Mouse (Mus musculus) lung, adult 18-20 months (tissue): ENCODE results near the gene Efcab2.

Source experiments
- DNase-seq, 2 experiments: peaks; one replicate each; pipeline ENCODE4 v3.0.0; 2022; ENCODE audit warnings: mixed read lengths in 2 of 2

Efcab2 gene

GRCm38 (mm10) chr1:178485868-178486220 is 80.0 kb downstream of the Efcab2 start:
- DNase-seq: no peak

- DNase-seq: no peak
Observed at GRCm38 (mm10) chr1:178486828-178487227, 80.9 kb downstream of the Efcab2 start.

DNA sequence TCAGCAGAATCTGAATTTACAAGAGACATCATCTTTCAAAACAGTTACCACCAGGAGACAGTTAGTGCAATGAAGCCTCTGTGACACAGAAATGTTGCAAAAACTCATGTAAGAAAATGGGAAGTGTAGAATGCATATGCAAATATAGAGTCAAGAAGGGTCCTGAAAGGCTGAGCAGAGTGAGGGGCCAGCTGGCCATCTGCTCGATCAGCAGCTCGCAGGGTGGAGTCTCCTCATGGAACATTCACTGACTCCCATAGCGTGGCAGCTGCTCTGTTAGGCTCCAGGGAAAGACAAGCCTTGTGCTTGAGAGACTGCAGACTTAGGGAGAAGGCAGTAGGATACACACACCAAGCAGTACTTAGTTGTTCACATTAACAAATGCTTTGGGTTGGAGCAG is 83.2 kb downstream of the Efcab2 start:
- DNase-seq: no peak

DNA sequence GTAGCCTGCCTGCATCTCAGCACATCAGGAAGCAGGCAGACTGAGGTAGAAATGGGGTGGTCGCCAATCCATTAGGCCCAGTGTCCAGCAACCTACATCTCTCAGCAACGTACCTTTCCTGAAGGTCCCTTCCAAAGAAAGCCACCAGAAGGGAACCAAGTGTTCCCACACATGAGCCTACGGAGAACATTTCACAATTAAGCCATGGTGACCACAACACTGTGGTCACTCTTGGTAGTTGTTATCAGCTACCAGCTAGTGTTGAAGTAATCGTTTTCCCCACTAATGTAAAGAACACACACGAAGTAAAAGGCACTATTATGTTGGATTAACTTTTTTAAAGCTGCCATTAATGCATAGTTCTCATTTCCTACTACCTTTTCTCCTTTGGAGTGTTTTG is 85.8 kb downstream of the Efcab2 start:
- DNase-seq: no peak

GRCm38 (mm10) chr1:178492493-178492892 is 86.6 kb downstream of the Efcab2 start:
- no peak for DNase-seq

GRCm38 (mm10) chr1:178496186-178496585 is 90.3 kb downstream of the Efcab2 start:
- DNase-seq: no peak

DNA sequence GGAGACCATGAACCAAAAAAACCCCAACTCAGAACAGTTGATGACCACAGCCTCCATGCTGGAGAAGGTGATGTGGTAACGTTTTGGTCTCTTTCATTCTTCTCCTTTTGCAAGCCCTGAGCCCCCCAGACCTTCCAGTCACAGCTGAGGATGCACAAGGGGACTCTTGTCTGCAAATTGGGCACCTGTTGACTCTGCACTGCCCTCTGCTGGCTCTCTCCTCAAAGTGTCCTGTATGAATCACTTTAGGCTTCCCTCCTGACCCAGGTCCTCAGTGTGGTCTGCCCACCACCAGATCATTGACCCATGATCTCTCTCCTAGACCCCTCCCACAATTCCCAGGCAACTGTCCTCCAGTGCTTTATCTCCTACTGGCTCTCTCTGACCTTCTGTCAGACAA is 91.0 kb downstream of the Efcab2 start:
- DNase-seq: peak; percentile 12 to 18

GRCm38 (mm10) chr1:178506938-178507337 is 101.1 kb downstream of the Efcab2 start:
- no peak for DNase-seq

- DNase-seq: no peak
Observed at GRCm38 (mm10) chr1:178512323-178513031, 106.6 kb downstream of the Efcab2 start.

DNA sequence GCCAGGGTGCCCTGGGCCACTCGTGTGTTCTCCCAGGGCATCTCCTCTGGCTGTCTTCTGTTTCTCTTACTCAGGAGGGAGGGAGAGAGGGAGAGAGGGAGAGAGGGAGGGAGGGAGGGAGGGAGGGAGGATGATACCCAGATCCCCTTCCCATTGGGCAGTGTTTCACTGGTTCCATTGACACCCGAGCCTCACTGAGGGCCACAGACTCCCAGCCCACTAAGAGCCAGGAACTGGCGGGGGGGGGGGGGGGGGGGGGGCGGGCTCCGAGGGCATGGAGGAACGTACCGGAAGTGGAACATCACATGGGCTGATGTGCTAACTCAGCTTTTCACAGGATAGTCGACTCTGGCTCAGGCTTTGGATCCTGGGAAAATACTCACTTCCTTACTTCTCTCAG is 108.1 kb downstream of the Efcab2 start:
- DNase-seq: no peak

DNA sequence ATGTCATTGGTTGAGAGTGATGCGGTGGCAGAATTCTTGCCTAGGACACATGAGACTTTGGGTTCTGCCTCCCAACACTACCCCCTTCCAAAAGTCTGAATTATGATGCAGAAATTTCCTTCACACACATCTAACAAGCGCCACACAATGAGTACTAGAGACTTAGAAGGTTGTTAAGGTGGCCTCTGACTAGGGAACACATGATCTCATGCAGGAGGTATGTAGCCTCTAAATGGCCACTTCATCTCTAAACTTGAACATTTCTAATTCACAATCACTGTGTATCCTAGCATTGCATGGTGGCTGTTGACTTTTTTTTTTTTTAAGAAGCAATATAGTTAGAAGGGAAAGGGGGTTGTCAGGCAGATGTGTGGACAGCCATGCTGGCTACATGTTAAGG is 110.0 kb downstream of the Efcab2 start:
- no peak for DNase-seq

DNA sequence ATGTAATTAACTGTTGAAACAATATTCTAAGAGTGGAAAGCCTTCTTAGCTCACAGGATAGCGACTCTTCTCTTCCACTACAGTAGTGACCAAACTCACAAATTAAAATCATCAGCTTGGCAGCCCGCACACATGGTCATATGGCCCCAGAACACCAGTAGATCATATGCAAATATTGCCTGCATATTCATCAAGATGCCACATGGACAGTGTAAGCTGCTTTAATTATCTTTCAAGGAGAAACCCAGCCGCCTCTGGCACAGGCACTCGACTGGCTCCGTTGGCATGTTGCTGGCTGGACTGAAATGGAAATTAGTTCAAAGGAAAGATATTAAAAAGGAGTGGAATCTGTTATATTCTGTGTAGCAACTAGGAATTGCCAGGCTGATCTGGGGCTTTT is 116.5 kb downstream of the Efcab2 start:
- no peak for DNase-seq

DNA sequence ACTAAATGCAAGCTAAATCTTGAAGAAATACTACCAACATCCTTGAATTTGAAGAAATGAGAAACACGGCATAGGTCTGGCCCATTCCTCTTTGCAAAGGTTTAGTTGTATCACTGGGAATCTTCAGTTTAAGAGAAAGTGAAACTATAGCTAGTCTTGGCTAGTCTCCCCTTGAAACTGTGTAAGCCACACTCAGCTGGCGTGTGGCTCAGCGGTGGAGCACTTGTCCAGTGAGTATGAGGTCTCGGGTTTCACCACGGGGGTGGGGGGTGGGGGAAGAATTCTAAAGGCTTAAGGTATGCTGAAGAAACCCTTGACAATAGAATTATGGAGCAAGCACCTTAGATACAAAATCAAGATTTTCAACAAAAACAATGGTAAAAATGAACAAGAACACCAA is 117.3 kb downstream of the Efcab2 start:
- DNase-seq: no peak

GRCm38 (mm10) chr1:178527185-178527546 is 121.3 kb downstream of the Efcab2 start:
- DNase-seq: peak; percentile 27 to 53

DNA sequence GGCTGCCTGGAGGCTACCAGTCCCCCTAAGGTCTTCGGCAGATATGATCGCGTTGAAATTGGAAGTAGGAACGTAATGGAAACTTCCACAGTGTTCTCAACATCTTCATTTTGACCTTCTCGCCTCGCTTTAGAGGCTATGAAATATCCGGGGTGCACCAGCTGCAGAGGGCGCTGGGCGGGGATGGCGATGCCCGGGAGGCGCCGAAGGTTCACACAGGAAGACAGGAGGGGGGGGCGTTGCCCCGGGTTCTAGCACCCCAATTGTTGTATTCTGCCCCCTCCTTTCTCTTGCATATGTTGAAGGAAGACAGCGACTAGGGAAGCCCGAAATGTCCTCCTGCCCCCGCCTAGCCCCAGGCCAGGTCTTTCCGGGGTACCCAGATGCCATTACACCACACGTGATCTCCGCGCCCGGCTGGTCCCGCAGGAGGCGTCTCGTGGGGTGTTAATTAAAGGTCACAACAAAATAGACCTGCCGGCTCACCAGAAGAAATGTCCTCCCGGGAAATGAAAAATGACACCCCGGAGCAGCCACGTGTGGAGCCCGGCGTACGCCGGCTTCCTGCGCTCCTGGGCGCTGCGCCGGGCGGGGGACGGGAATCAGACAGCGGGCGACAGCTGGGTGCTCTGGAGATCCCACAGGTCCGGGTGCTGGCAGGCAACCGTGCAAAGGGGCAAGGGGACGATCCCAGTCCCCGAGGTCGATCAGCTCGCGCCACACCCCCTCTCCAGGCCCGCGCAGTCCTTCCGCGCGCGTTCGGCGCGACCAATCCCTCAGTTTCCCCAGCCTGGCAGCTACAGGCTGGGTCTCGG is 121.9 kb downstream of the Efcab2 start:
- peak; percentile 9 to 24 for DNase-seq

DNA sequence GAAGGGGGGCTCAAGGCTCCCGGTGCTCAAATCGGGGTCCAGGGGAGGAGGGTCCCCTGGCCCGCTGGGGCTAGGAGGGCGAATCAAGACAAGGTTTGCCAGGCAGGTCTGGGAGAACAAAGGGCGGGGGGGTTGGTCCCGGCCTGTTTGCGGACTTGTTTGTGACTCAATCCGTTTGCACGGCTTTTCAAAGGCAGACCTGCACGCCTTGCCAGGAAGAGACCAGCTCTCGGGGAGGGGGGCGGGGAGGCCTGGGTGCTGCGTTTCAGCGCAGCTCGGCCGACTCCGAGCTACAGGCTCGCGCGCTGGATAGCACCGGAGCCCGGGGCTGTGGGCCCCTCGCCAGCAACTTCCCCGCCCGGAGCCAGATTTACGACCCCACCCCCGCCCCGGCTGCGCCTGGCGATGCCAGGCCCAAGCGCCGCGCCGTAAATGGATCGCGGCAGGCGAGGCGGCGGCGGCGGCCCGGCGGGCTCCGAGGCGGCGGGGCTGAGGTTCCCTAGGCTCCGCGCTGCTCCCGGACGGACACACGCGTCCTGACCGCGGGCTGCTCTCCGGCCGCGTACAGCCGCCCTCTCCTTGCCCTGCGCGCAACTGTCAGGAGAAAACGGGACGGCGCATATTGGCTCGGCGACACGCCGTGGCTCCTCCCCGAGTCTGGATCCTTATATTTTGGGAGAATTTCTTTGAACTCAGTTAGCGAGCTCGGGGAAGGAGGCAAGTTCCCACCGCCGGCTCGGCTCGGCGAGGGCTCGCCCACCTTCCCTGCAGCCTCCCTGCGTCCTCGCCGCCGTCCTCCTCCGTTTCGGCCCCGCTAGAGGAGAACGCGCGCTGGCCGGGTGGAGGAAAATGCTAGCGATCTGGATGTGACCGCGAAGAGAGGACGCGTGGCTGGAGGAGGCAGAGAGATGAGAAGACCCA is 122.8 kb downstream of the Efcab2 start, which contains the start of gene Kif26b:
Kif26b (plus strand) TSS at position 695 of the 921 bp plus-strand sequence.
- peak; percentile 9 to 19 for DNase-seq

DNA sequence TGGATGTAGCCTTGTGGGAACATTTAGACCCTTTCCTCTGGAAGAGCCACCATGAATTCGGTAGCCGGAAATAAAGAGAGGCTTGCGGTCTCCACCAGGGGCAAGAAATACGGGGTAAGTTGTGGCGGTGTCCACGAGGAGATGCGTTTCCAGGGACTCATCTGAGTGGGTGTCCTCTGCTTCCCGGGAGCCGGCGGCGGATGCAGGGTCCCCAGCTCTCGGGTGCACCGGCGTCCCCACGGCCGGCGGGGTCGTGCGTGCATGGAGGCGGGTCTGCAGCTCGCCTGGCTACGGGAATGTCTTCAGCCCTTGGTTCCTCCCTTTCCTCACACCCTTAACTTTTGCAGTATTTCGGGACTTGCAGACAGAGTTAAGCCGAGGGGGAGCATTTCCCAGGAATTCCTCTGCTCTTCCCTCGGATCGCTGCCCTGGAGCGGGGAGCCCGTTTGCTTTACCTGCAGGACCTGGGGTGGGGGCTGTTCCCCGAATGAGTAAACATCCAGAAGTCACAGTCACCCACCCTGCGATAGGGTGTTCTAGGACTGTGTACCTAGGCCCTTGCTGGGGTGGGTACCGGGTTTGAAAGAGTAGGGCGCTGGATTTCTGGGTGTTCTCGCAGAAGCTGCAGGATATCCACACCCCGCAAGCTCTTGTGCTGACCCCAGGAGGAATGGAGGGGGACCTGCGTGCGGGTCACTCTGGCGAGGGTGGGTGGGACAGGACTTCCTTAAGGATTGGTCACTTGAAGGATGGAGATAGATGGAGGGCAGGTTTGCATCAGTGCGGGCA is 123.8 kb downstream of the Efcab2 start:
- no peak for DNase-seq

DNA sequence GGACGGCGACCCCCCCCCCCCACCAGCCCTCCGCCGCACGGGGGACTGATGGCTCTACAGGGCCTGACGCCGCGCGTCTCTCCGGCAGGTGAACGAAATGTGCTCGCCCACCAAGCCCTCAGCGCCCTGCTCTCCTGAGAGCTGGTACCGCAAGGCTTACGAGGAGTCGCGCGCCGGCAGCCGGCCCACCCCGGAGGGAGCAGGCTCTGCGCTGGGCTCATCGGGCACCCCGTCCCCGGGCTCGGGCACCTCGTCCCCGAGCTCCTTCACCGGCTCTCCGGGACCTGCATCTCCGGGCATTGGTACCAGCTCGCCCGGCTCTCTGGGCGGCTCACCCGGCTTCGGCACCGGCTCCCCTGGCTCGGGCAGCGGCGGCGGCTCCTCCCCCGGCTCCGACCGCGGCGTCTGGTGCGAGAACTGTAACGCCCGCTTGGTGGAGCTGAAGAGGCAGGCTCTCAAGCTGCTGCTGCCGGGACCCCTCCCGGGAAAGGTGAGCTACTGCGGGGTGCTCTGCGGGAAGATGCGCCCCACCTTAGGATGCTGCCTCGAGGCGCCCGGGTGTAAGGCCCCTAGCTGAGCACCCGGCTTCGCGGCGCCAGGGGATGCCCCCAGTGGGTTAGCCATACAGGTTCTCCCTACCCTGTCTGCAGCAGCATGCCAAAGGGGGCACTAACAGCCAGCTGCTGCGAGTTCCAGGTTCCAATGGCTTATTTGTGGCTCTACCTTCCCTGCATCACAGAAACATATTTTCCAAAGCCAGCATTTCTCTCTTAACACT is 124.6 kb downstream of the Efcab2 start:
- DNase-seq: peak; percentile 64 to 74
